Mouse (Mus musculus) embryo, embryonic 10 days (tissue): Measurements from ENCODE around the gene Arhgap35.

Experiments used
- DNase-seq: peaks from one replicate; pipeline ENCODE4 v3.0.0-alpha.2; 2015; ENCODE audit warnings: low spot score

The Arhgap35 gene

DNA sequence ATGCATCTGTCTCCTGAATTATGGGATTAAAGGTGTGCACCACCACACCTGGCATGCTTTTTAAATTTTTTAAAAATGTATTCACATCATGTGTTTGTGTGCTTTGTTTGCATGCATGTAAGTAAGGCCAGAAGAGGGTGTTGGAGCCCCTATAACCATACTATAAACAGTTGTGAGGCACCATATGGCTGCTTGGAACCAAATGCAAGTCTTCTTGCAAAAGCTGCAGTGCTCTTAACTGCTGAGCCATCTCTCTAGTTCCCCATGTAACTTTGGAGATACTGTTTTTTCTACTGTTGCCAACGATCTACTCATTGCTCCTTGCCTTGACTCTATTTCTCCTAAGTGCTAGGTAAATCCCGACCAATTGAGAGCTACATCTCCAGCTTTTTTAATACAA is 95.5 kb downstream of the Arhgap35 start:
- DNase-seq: no peak

DNA sequence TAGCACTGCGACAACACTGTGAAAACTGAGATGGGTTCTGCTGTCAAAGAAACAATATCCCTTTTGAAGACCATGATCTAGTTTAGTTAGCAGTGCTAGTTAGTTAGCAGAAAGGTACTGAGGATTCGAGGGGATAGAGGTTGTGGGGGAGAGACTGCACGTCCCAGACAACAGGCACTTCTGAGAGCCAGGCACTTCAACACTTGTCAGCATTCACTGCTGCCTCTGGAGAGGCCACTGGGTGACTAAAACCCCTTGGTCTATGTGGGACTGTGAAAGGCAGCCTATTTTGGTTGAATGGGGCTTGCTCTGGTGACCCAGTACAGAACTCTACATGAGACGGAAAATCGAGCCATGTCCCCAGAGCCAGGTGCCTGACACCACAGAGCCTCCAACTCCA is 97.6 kb downstream of the Arhgap35 start:
- no peak for DNase-seq

DNA sequence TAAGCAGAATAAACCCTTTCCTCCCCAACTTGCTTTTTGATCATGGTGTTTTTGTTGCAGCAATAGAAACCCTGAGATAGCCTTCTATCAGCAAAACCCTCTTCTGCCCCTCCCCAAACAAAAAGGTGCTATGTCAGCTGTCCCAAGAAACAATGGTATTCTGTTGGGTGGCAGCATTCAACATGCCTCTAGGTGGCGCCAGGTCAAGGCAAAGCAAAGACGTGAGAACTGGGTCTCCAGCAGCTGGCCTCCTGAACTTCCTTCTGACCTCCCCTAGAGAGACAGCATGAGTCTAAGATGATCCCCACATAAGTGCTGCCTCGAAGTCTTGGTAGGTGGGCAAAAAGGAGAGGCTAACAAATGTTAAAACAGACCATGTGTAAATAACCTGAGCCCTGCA is 107.5 kb downstream of the Arhgap35 start:
- DNase-seq: peak; percentile 78

DNA sequence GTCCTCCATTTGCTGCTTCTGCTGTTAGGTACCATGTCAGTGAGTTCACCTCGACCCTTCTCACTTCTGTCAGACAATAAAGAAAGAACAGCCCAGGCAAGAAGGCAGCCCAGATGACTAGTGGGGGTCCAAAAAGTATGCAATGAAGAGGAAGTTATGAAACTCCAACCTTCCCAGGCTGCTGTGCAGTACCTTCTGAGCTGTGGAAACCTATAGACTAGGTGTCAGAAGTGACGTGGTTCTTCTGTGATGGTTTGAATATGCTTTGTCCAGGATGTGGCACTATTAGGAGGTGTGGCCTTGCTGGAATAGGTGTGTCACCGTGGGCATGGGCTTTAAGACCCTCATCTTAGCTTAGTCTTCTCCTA is 109.6 kb downstream of the Arhgap35 start:
- DNase-seq: no peak

DNA sequence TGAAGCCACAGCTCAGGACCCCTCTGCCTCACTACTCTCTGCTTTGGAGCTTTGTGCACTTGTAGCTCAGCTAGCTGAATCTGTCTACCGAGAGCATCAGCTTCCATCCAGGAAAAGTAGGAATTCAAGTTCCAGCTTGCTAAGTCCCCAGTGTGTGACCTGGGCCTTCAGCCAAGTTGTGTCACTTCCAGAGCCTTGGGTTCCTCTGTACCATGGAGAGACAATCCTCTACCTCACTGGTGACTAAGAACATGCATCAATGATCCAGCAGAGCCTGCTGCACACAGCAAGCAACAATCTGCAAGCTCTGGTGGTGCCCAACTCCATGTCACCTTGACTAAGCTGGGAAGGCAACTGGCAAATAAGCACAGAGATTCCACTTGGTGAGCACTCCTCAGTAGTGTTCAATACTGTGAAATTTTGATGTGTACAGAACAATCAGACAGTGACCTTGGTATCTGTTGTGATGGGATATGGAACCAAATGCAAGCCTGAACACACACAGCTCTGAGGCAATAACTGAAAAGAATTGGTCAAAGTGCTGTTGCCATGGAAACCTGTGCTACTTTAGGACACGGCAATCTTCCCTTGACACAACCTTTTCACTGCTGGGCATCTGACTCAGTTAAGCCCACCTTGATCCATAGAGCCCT is 110.1 kb downstream of the Arhgap35 start:
- no peak for DNase-seq

DNA sequence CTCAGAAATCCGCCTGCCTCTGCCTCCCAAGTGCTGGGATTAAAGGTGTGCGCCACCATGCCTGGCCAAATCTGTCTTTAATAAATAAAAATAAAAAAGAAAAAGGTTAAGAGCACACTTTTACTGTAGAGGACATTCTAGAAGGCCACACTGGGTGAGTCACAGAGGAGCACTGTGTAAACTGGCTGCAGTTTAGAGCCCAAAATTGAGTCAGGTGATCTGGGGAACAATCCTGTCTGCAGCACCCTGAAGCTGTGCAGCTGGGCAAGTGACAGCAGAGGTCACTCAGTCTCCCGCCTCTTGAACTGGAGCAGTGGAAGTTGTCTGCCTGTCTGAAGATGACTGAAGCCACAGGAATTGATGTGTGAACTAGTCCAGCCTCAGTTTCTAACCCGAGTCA is 113.2 kb downstream of the Arhgap35 start:
- no peak for DNase-seq

DNA sequence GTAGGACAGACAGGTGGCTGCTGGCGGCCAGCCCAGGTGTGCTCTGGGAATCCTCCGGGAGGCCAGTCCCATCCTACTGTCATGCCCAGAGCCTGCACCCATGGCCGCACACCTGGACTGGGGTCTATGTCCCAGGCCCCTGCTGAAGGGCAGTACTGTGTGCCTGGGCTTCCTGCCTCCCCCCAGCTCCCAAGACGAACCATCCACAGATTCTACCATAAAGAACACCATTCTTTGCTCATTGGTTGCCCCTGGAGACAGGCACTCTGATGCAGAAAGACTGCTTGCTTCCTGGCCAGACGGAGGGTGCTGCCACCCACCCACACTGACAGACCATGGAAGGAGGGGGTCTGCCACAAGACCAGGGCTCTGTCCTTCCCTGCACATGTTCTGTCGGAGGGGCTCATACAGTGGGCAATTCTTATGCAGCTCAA is 115.1 kb downstream of the Arhgap35 start:
- no peak for DNase-seq

DNA sequence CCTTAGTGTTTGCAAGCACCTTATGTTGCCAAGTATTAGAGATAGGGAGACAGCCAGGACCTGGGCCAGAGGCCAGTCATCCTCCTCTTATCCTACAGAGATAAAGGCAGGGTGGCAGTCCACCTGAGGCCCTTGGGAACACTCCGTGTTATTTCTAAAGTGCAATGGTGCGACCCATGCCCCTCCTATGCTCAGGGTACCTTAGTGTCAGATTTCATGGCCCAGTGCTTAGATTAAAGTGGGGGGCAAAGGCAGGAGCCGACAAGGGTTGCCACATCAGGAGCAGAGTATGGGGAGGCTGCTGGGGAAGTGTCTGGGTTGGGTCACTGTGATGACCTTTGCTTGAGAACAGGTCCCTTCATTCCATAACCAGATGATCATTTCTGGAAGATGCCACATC is 118.5 kb downstream of the Arhgap35 start:
- DNase-seq: no peak

DNA sequence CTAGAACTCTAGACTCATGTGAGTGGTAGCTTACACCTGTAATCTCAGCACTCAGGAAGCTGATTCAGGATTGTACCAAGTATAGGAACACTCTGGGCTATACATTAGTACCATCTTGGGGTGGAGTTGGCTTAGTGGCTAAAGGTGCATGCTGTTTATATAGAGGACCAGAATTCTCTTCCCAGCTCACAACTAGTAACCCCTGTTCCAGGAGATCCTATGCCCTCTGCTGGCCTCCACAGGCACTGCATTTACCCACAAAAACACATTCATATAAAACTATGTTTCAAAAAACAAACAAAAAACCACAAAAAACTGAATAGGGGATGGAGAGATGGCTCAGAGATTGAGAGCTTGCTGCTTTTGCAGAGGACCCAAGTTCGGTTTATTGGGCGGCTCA is 121.4 kb downstream of the Arhgap35 start:
- DNase-seq: peak; percentile 36

DNA sequence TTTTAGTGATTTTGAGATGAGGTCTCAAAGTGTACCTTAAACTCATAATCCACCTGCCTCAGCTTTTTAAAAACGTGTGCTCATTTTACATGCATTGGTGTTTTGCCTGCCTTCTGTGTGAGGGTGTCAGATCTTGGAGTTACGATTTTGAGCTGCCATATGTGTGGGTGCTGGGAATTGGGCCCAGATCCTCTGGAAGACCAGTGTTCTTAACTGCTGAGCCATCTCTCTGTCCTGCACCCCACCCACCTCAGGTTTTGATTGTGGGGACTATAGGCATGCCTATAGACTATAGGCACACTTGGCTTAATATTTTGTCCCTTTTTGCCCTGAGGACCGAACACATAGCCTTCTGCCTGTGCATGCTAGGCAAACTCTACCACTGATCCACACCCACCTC is 122.6 kb downstream of the Arhgap35 start:
- no peak for DNase-seq

DNA sequence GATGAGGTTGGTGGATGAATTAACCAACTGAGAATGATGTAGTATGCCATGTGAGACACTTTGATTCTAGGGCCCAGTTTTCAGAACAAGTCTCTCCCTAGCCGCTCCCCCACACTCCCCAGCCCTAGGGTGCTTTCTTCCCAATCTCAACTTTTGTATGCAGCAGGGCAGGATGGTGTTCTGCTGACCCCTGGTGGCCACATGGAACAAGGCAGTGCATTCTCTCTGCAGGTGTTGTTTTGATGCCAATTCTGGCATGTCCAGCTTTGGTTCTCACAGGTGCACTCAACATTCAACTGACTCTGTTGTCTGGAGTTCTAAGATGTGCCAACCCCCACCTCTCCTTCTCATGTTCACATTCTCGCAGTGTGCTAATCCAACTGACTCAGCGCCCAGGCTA is 123.0 kb downstream of the Arhgap35 start:
- DNase-seq: peak; percentile 70

DNA sequence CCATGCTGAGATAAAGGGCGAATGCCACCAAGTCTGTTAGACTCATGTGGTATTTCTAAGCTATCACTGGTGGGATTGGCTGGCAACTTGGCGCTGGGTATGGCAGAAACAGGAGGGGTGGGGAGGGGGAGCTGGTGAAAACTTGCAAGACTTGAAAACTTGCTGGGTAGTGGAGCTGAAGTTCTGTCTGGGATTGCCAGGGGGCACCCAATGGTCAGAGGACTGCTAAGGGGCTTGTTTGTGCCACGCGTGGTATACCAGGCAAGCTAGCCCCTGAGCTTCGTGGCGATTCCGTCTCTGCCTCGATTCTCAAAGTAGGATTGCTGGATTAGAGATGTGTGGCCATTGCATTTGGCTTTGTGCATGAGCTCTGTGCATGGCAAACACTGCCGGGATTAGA is 124.8 kb downstream of the Arhgap35 start:
- DNase-seq: no peak

DNA sequence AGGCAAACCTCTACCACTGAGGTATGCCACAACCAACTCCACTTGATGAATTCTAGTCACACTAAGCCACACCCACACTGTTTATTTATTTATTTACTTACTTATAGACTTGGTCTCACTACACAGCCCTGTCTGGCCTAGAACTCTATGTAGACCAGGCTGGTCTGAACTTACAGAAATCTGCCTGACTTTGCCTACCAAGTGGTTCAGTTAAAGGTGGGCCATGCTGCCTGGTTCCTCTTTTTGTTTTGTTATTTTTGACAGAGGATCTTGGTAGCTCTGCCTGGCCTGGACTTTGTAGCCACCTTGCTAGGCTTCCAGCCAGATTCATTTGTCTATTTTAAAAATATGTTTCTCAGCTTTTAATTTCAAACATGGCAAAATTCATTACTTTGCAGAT is 126.0 kb downstream of the Arhgap35 start:
- no peak for DNase-seq

DNA sequence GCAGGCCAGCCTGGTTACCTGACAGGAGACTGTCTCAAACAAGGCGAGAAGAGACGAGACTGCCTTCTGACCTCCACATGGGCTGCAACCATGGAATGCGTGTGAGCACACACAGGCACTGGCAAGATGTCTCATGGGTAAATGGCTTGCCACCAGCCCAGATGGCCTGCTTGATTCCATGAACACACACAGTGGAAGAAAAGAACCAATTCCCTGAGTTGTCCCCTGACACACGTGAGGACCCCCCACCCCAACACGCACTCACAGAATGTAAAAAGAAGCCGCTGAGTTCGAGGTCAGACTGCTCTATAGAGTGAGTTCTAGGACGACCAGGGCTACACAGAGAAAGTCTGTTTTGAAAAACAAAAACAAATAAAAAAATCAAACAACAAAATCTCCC is 137.2 kb downstream of the Arhgap35 start, which contains the start of gene Npas1:
TSS of gene Npas1 (minus strand) at position 101 of the 400 bp plus-strand sequence.
- no peak for DNase-seq

DNA sequence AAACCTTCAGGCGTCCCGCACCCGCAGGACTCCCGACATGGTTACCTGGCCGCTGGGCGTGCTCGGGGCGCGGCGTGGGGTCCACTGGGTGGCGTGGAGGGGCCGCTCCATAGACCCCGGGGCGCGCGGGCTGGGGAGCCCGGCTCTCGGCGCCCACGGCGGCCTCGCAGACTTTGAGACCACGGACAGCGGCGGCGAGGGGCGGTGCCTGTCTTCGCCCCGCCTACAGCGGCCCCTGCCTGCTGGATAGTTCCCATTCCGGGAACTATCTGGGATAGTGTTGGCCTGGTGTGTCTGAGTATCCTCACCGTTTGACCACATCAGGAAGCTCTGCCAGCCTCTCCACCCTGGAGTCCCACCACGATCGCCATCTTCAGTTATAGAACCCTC is 138.2 kb downstream of the Arhgap35 start:
- peak; percentile 56 for DNase-seq

DNA sequence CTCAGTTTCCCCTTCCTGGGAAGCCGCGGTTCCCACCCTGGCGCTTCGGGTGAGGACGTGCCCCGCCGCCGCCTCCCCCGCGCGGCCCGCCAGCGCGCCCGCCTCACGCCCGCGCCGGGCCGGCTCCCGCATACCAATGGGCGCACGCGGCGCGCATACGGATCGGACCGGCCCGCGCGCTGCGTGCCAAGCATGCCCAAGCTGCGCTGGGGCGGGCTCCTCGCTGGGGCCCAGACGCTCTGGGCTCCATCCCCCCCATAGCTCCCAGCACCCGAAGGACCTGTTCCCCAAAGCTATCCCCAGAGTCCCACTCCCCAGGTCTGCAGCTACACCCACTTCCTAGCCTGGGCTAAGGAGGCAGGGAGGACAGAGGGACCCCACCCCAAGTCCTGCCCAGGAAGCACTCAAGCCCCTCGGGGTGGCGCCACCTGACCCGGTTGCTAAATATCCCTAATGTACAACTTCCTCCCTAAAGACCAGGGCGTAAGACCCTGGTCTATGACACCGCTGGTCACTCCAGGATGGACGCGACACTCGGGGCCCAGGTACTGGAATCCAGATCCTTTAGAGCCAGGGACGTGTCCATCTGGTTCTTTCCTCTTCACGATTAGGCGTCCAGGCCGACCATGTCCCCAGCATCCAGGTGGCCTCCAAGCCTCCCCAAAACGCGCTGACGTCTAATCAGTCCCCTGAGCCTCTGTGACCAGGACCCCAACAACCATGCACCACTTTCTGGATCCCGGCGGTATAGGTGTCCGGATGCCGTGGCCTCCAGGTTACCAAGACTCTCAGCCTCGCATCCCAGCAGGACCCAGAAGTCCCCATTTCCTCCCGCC is 138.8 kb downstream of the Arhgap35 start:
- no peak for DNase-seq

DNA sequence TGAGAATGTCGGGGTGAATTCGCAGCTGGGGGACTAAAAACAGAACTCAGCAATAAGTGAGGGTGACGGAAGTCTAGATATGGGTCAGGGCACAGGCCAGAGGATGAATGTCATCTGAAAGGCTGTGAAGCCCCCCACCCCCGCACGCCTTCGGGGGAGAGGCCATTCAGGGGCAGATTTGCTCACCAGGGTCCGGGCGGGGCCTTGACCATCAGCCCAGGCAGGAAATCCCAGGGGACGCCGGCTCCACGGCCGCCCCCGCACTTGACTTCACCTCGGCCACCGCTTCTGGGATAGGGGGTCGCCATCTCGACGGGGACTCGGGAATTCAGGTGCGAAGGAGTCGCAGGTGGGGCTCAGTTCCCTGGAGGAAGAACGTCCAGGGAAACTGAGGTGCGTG is 139.5 kb downstream of the Arhgap35 start:
- DNase-seq: no peak

DNA sequence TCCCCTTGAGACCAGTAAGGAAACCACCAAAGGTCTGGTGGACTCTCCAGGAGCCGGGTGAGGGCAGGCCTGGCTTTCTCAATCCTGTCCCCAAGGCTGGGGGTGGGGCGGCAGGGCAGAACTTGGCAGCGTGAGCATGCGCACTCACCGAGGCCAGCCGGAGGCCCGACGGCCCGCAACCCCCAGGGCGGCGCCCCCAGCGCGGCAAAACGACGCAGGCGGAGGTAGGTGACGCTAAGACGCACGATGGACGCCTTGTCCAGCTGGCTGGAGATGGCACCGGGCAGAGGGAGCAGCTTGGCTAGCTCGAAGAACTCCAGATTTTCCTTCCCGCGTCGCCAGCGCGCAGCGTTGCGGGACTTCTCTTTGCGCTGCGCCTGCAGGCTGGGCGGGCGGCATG is 140.3 kb downstream of the Arhgap35 start:
- DNase-seq: peak; percentile 33

DNA sequence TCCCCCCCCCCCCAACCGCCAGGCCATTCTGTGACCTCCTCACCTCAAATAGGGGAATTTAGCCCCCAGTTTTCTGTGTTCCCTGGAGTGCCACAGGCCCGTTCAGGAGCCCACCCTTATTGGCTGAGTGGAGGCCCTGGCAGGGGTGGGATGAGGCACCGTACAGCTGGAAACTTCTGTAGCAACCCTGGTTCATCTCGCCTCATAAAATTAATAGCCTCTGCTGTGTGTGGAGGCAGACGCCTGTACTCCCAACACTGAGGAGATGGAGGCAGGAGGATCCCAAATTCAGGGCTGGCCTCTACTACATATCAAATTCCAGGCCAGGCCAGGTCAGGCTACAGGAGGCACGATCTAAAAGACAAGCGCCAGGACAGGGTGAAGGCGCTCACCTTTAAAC is 140.9 kb downstream of the Arhgap35 start:
- no peak for DNase-seq

DNA sequence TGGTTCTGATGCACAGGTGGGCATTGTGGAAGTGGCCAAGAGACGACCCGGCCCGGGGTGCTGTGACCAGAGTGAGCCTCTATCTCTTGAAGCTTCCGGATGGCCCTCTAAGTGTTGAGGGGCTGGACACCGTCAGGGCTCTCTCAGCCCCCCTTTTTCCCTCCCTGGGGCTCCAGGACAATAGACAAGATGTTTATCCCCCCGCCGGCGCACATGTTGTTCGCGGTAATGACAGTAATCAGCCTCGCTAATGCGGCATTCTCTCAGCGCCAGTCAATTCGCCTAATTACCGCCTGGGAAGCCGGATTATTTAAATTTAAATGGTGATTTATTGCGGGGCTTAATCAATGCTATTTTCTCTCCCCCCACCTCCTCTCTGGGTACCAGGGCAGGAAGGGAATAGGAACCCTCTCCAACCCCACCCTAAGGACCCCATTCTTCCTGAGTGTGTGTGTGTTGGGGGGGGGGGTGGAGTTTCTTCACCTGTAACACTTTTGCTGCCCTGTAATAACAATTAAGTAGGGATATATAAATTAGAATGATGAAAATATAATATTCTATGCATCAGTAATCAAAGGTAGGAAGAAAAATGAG is 142.6 kb downstream of the Arhgap35 start:
- no peak for DNase-seq

DNA sequence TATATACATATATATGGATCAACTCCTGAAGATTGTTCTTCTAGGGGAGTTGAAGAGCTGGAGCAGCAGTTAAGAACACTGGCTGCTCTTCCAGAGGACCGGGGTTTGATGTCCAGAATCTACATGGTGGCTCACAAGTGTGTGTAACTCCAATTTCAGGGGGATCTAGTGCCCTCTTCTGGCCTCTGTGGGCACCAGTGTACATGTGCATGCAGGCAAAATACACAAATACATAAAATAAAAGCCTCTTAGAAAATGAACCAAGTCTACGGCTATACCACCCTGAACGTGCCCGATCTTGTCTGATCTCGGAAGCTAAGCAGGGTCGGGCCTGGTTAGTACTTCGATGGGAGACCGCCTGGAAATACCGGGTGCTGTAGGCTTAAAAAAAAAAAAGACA is 143.2 kb downstream of the Arhgap35 start:
- DNase-seq: peak; percentile 54

DNA sequence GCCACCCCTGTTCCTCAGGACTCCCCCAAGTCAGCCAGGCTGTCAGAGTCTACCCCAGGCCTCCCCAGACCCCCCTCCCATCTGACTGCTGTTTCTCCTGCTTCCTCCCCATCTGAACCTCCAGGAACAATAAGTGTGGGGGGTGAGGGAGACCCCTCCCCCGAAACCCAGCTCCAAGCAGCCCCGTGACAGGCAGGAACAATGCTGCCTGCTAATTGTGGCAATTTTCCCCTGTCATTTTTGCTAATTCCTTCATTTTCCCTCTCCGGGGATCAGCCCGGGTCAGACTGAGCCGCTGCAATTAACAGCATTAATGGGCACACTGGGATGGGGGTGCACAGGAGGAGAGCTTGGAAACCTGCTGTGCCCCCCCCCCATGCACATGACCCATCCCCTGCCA is 146.7 kb downstream of the Arhgap35 start:
- DNase-seq: no peak

DNA sequence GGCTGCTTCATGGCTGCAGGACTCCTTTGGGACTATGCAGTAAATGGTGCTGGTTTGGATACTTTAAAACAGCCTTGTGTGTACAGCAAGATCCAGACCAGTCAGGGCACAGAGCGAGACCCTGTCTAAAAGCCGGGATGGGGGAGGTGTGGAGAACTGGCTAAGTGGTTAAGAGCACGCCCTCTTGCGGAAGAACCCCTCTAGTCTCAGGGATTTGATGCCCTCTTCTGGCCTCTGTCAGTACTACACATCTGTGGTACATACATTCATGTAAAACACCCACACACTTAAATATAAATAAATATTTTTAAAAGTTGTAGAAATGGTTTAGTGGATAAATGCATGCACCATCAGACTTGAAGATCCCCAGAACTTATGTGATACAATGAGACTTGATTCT is 148.2 kb downstream of the Arhgap35 start:
- peak; percentile 52 for DNase-seq
